Mouse (Mus musculus): ENCODE data around the gene Msi2. TPM values are rescaled to one million over a fixed set of nuclear protein-coding genes. Genes with fewer than 3 reads are reported as not detected.

The Msi2 gene
- total RNA-seq, 1 experiment from 2014 or later = 189 TPM

GRCm38 (mm10) chr11:88537344-88537743 is 181.0 kb downstream of the Msi2 start:
- no peak for DNase-seq

DNA sequence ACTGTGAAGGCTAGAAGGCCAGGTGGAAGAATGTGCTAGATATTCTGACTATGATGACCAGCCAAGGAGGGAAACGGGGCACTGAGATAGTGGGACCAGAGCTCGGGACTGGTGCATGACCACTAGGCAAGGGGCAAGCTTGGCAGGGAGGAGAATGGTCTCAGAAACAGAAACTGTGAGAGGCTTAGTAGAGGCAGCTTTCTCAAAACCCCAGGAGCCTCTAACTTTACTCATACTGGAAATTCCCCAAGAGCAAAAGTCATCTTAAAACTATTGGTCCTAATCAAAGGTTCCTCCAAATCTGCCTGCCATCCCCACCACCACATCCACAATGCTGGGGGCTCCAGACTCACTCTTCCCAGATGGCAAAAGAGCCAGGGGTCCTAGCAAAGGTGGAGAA is 181.5 kb downstream of the Msi2 start:
- DNase-seq = no peak

- no peak for DNase-seq
Measured at GRCm38 (mm10) chr11:88534331-88534929, 183.9 kb downstream of the Msi2 start.

GRCm38 (mm10) chr11:88532016-88532415 is 186.3 kb downstream of the Msi2 start:
- no peak for DNase-seq

DNA sequence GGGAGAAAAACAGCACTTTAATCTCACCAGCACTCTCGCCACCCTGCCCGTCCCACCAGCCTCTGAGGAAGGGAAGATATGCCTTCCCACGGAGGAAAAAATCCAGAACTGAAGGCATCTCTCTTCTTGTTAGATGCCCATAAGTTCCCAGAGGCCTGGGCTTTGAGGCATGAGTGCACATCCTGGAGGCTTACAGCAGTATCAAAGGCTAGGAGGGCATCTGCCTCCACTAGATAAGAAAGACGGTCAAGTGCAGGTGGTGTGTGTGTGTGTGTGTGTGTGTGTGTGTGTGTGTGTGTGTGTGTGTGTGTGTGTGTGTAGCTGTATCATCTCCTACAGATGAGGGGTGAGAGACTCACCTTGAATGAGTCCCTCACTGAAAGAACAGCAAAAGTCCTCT is 188.3 kb downstream of the Msi2 start:
- no peak for DNase-seq

- DNase-seq = no peak
Measured at GRCm38 (mm10) chr11:88528522-88529101, 189.7 kb downstream of the Msi2 start.

DNA sequence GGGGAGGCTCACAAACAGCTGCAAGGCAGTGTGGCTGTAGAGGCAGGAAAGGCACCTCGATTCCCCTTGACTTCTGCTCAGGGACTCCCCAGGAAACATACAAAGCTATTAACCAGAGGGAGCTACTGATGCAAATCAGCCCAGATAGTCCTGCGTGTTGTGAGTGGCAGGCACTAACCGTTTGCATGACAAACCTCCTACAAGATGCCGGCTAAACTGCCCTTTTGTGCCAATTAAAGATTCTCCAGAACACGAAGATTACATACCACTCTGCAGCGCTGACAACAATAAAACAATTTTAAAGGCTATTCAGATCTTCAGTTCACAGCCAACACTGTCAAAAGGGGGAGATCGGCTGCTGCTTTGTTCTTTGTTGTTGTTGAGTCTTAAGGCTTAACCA is 191.6 kb downstream of the Msi2 start:
- no peak for DNase-seq

GRCm38 (mm10) chr11:88524790-88525575 is 193.3 kb downstream of the Msi2 start:
- DNase-seq = peak; percentile 49

- no peak for DNase-seq
Measured at GRCm38 (mm10) chr11:88524437-88524789, 193.9 kb downstream of the Msi2 start.

- DNase-seq = peak; percentile 52
Measured at GRCm38 (mm10) chr11:88523921-88524320, 194.4 kb downstream of the Msi2 start.

- no peak for DNase-seq
Measured at GRCm38 (mm10) chr11:88523511-88523910, 194.8 kb downstream of the Msi2 start.

DNA sequence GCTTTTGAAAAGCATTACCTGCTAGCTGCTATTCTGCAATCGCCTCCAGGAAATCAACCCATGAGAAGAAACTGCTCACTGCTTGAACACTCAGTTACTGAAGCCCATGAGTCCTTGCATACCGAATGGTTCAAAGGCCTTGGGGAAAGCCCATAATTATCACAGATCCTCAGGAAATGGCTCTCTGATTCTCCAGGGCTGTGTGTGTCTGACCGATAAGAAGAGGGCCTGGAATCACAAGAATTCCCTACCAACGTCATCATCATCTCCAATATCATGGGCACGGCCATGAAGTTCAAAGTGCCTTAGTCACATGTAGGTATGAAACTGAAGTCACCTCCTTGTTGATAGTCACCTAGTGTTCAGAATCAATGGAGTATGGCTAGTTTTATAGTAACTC is 196.2 kb downstream of the Msi2 start:
- no peak for DNase-seq

GRCm38 (mm10) chr11:88520951-88521730 is 197.2 kb downstream of the Msi2 start:
- DNase-seq = peak; percentile 56

DNA sequence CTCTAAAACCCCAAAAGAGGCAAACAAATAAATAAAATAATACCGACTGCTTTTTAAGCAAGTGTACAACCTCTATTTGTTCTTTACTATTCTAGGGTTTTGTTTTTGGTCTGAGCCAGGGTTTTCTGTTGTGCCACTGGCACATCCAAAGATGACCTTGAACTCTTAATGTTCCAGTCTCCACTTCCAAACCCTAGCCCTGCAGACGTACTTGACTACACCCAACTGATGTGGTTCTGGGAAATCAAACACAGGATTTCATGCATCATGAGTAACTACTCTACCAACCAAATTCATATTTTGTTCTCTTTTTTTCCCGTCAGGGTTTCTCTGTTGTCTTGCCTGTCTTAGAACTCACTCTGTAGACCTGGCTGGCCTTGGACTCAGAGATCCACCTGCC is 200.0 kb downstream of the Msi2 start:
- DNase-seq = no peak

- no peak for DNase-seq
Measured at GRCm38 (mm10) chr11:88516596-88517485, 201.5 kb downstream of the Msi2 start.

DNA sequence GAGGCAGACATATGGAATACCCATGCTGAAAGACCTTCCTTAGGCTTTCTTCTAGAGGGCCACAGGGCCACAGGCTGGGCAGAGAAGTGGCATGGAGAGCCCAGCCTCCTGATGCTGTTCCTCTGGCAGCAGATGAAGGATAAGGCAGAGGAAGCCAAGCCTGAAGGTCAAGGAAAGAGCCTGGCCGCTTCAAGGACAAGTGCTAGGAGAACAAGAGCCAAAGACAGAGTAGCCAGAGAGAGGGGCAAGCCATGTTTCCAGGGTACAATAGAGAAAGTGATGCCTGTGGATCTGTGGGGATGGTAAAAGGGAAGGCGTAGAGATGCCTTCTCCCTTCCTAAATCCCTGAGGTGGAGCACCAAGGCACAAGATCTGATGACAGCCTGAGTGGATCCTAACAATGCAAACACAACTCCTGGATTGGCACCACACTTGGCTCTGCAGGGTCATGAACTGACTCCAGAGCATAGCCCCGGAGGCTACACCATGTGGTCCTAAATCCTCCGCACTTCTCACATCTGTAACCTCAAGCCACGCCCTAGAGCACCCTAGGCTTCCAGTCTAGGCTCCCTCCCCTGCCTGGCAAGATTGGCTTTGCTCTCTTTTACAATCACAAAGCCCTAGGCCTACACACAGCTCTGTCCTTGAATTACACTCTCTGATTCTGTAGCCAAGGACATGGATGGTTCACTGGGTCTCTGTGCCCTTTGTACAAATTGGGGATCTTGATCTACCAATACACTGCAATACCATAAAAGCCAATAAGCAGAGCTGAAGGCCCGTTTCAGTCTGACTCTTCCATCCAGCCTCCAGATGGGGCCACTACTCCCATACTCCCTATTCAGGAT is 202.4 kb downstream of the Msi2 start:
- DNase-seq = no peak

DNA sequence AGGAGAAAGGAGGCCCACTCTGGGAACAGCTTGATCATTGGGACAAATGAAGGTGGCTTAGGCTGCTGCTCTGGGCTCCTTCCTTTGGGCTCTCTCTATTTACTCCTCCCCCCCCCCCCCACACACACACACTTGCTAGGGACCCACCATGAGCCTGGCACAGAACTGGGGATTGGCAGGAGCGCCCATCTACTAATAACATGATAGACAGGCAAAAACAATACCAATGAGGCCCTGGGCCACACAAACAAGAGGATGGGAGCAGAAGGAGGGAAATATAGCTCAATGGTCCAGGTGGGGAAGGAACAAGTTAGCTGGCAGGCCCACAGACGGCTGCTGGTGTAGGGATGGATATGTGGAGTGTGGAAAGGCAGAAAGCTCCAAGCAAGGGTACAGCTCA is 203.0 kb downstream of the Msi2 start:
- no peak for DNase-seq

GRCm38 (mm10) chr11:88514151-88514926 is 204.0 kb downstream of the Msi2 start:
- DNase-seq = peak; percentile 36

DNA sequence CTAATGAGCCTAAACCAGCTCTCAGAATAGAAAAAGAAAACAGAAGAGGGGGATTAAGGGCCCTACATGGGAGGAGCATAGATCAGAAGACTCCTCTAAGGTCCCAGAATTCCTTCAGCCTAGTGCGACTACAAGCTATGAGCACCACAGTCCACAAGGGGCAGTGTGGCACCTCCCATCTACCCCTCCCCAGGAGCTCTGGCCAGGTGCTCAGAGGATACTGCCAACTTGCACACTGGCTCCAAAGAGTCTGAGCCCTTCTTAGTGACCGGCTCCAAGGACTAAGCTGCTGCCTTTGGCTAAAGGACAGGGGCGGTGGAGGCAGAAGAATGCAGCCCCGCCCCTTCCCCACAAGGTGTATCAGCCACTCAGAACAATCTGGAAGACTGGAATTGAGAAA is 205.7 kb downstream of the Msi2 start:
- DNase-seq = peak; percentile 45

DNA sequence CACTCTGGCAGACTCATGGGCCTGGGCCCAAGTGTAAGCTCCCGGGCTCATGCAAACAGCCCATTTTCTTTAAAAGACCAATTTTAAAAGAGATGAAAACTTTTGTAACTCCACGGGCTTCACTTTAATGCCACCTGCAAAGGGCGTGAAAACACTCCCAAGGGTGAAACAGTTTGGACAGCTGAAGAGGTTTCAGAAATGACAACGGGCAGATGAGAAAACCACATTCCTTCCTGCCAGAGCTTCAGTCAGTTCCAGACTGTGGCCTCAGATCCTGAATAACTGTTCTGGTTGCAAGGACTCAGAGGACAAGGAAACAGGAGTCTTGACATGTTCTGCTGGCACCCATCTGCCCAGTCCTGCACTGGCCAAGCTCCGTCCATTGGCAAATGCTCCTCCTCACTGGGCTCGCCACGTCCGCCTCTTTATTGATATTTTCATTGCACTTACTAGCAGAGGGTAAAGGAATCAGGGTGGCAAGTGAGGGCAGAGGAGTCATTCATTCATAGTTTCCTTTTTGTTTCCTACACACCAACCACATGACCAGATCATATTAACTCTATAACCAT is 207.9 kb downstream of the Msi2 start:
- DNase-seq = no peak
